Mouse (Mus musculus) brain, embryonic 14.5 days (tissue): ENCODE data around the gene Limk2.

Experiments used
- CTCF ChIP-seq: fragments of 200-500 bp; IDR thresholded peaks from 2 replicates; pipeline ENCODE4 v1.5.1; 2012; ENCODE audit warnings: inconsistent platforms, mild to moderate bottlenecking, moderate library complexity, borderline replicate concordance; ENCODE audit not compliant: insufficient read depth, insufficient read length; ENCODE audit errors: extremely low read depth
- POLR2A ChIP-seq: fragments of 200-500 bp; IDR thresholded peaks from 2 replicates; pipeline ENCODE4 v1.6.1; 2012; ENCODE audit warnings: mild to moderate bottlenecking, inconsistent platforms, borderline replicate concordance; ENCODE audit not compliant: poor library complexity, insufficient read depth, insufficient read length, severe bottlenecking; ENCODE audit errors: extremely low read depth

DNA sequence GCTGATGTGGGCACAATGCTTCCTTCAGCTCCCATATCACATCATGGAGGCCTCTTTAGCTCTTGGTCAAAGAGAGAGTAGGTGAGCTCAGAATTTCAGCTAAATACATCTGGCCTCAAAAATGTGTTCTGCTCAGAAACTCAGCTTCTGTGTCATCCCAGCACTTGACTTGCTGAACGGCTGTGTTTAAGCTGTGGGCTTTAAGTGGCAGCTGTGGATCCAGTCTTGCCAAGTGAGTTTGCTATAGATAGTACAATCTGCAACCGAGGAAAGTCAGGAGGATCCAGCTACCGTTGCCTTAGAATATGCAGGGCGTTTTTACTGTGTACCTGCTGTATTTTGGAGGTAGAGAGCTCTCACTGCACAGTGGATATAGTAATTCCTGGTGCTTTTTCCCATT is 106.6 kb downstream of the Limk2 start:
- no peak for TF ChIP-seq CTCF
- TF ChIP-seq POLR2A, result no peak
